Mouse (Mus musculus): ENCODE data around the gene Esr2. TPM values are rescaled to one million over a fixed set of nuclear protein-coding genes. Genes with fewer than 3 reads are reported as not detected.

Esr2 gene
- polyA plus RNA-seq, 1 experiment from 2014 or later = 0.12 TPM

DNA sequence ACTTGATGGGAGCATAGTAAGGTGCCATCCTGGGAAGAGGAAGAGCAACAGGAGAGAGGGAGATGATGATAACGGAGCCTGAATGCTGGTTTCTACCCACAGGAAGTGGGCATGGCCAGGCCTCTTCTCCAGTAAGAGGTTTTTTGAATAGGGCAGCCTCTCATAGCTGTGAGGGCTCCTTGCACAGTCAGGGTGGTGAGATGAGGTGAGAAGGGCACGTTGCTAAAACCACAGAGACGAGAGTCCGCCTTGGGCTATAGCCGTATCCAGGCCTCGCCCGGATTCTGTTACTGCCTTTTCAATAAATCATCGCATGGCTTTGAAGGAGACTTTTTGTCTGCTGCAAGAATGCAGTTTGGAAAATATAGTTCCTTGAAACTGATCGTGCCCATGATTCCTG, 92.0 kb downstream of the Esr2 start:
- Histone ChIP-seq H3K9ac (ENCODE audit: low read length) (no peak overlapping the region), H3K4me2 (ENCODE audit: low read depth, low read length) (no peak overlapping the region), H3K4me3 (ENCODE audit: low read length) (no peak overlapping the region), H3K9me3 (replicated peaks; ENCODE audit: control insufficient read depth, low read length) (no peaks in the 10 kb centered on the region), H3K27ac (ENCODE audit: low read length) (no peak overlapping the region), H3K4me1 (ENCODE audit: control insufficient read depth, insufficient read depth, low read length) (peaks cover 17% of the 10 kb centered on the region), H3K36me3 (ENCODE audit: control insufficient read depth, insufficient read depth) (0 out of 2 replicates have a peak, but pooled peaks cover 2% of the 10 kb centered on the region), H3K27me3 (ENCODE audit: control insufficient read depth, insufficient read depth, low read length) (no peaks in the 10 kb centered on the region)
- no peak for ATAC-seq (replicated peaks; ENCODE audit: extremely low read depth, insufficient read depth, low FRiP score)
- WGBS = 71% methylated on average over 9 of the region's 9 CpGs

DNA sequence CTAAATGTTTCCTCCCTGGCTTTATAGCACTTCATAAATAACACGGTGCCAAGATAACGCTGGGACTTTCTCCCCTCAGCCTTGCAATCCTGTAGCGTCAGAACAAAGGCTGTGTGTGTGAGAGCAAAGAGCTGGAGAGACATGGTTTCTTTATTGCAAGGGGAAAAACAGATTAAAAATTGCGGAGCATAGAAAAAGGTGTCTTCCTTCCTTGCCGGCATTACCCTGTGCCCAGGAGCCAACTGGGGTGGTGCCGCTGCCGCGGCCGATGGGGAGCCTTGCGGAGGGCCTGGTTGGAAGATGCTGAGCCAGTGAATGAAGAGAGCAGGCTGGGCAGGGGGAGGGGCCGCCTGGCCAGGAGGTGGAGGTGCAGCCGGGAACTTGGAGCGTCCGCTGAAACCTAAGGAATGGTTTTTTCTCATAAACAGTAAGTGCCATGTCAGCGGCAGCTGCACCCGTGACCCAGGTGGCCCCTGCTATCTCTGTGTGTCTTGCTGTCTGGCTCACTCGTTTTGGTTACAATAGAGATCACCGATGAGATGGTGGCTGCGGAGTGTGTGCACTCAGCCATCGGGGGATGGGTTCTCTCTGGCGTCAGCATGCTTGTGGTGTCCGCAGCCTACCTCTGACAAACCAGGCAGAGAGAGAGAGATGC, 95.4 kb downstream of the Esr2 start:
- Histone ChIP-seq H3K4me2 (ENCODE audit: low read depth, low read length) (peak overlapping the region; percentile 67), H3K4me1 (ENCODE audit: control insufficient read depth, insufficient read depth, low read length) (peaks cover 16% of the 10 kb centered on the region), H3K4me3 (ENCODE audit: low read length) (peak overlapping the region; percentile 41), H3K9ac (ENCODE audit: low read length) (peak overlapping the region; percentile 44), H3K27ac (ENCODE audit: low read length) (no peak overlapping the region), H3K36me3 (ENCODE audit: control insufficient read depth, insufficient read depth) (peaks cover 5% of the 10 kb centered on the region; the same call in 1 of the 2 replicates), H3K9me3 (replicated peaks; ENCODE audit: control insufficient read depth, low read length) (no peaks in the 10 kb centered on the region), H3K27me3 (ENCODE audit: control insufficient read depth, insufficient read depth, low read length) (no peaks in the 10 kb centered on the region)
- 12% methylated on average over 22 of the region's 22 CpGs for WGBS
- peak; percentile 54; the same call in 1 of the 2 replicates for ATAC-seq (replicated peaks; ENCODE audit: extremely low read depth, insufficient read depth, low FRiP score)

DNA sequence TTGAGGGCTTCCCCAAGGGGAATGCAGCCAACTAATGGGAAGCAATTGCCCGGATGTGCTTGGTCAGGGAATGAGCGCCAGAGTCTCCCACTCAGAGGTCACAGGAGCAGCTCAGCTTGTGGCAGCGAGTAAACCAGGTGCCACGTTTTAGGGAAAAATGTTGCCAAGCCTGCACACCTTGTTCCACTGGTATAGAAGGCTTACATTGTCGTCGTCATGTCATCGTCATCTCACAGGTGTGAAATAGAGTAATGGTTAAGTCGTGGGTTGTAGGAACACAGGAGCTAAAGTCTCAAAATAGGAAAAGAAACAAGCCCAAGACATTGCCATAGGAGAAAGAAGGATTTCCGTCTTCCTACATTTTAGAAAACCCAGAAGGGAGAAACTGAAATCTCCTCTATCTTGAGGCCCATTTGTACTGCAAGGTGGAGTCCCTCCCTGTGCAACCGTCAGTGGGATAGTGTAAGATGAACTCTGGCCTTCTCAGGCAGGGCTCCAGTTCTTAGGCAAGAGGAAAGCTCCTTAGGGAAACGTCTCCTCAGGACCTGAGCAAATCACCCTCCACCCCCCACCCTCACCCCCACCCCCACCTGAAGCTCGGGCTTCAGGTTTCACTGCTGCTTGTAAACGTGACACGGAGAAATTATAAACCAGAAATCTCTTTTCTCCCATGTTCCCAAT, 96.0 kb downstream of the Esr2 start:
- 42% methylated on average over 14 of the region's 14 CpGs for WGBS
- ATAC-seq (replicated peaks; ENCODE audit: extremely low read depth, insufficient read depth, low FRiP score) = no peak
- Histone ChIP-seq H3K36me3 (ENCODE audit: control insufficient read depth, insufficient read depth) (peaks cover 7% of the 10 kb centered on the region; the same call in 1 of the 2 replicates), H3K4me2 (ENCODE audit: low read depth, low read length) (peak overlapping the region; percentile 67), H3K9me3 (replicated peaks; ENCODE audit: control insufficient read depth, low read length) (no peaks in the 10 kb centered on the region), H3K27ac (ENCODE audit: low read length) (no peak overlapping the region), H3K9ac (ENCODE audit: low read length) (peak overlapping the region; percentile 44), H3K4me1 (ENCODE audit: control insufficient read depth, insufficient read depth, low read length) (peaks cover 12% of the 10 kb centered on the region), H3K4me3 (ENCODE audit: low read length) (peak overlapping the region; percentile 41), H3K27me3 (ENCODE audit: control insufficient read depth, insufficient read depth, low read length) (no peaks in the 10 kb centered on the region)

DNA sequence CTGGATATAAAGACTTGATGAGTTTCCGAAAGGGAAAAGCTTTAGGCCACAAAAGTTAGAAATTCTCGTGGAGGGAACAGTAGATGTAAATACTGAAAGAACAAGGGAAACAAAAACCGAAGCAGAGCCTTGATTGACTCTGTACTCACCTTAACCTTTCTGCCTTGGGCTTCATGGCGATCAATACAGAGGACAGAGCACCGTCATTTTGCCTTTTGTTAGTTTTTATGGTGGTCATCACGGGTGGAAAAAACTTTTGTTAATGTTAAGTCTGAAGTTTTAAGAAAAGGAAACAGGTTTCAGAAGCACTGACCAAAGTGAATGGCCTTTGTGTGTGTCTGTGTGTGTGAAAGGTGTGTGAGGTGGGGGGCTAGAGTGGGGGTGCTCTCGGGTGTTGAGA, 103.1 kb downstream of the Esr2 start:
- no peak overlapping the region for H3K4me3 ChIP-seq (ENCODE audit: low read length)
- H3K4me2 ChIP-seq (ENCODE audit: low read depth, low read length) = no peak overlapping the region
- no peak for ATAC-seq (replicated peaks; ENCODE audit: extremely low read depth, insufficient read depth, low FRiP score)
- H3K27ac ChIP-seq (ENCODE audit: low read length) = no peak overlapping the region
- 78% methylated on average over 7 of the region's 7 CpGs for WGBS
- peaks cover 12% of the 10 kb centered on the region for H3K4me1 ChIP-seq (ENCODE audit: control insufficient read depth, insufficient read depth, low read length)
- no peaks in the 10 kb centered on the region for H3K27me3 ChIP-seq (ENCODE audit: control insufficient read depth, insufficient read depth, low read length)
- H3K36me3 ChIP-seq (ENCODE audit: control insufficient read depth, insufficient read depth) = peaks cover 16% of the 10 kb centered on the region
- no peaks in the 10 kb centered on the region for H3K9me3 ChIP-seq (replicated peaks; ENCODE audit: control insufficient read depth, low read length)
- no peak overlapping the region for H3K9ac ChIP-seq (ENCODE audit: low read length)

DNA sequence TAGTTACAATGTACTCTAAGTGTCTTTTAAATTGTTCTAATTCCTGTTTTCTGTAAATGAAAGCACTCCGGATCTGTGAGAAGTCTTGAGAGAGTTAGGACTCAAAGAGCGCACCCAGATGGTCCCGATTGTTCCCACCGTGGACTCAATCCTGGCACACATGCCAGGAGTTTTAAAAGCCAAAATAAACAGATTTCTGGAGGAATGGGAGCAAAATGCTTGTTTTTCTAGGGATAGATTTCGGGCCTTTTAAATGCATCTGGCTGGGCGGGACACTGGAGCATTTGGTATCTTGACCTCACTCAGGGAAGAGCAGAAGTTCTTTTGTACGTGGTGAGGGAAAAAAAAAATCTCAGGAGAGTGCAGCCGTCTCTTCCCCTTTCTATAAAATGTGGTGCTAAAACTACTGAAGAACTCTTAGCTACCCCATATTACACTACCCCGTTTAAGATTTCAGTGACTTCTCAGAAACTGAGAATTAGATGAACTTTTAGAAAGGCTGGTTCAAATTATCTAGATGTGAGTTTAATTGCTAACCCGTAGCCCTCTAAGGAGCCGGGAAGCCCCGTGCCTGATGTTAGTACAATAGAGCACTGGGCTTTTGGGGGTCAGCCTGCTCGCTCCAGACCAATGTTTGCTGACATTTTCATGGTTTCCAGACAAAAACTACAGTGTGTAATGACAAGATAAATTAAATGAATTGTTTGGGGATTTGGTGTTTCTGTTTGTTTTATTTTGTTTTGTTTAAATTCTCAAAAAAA, 103.8 kb downstream of the Esr2 start:
- peaks cover 12% of the 10 kb centered on the region for H3K4me1 ChIP-seq (ENCODE audit: control insufficient read depth, insufficient read depth, low read length)
- 49% methylated on average over 13 of the region's 13 CpGs for WGBS
- no peaks in the 10 kb centered on the region for H3K9me3 ChIP-seq (replicated peaks; ENCODE audit: control insufficient read depth, low read length)
- no peak for ATAC-seq (replicated peaks; ENCODE audit: extremely low read depth, insufficient read depth, low FRiP score)
- no peaks in the 10 kb centered on the region for H3K27me3 ChIP-seq (ENCODE audit: control insufficient read depth, insufficient read depth, low read length)
- H3K4me3 ChIP-seq (ENCODE audit: low read length) = no peak overlapping the region
- no peak overlapping the region; the same call in 1 of the 2 replicates for H3K9ac ChIP-seq (ENCODE audit: low read length)
- peak overlapping the region; percentile 34; the same call in 1 of the 2 replicates for H3K27ac ChIP-seq (ENCODE audit: low read length)
- peaks cover 13% of the 10 kb centered on the region for H3K36me3 ChIP-seq (ENCODE audit: control insufficient read depth, insufficient read depth)
- peak overlapping the region; percentile 30; the same call in 1 of the 2 replicates for H3K4me2 ChIP-seq (ENCODE audit: low read depth, low read length)

DNA sequence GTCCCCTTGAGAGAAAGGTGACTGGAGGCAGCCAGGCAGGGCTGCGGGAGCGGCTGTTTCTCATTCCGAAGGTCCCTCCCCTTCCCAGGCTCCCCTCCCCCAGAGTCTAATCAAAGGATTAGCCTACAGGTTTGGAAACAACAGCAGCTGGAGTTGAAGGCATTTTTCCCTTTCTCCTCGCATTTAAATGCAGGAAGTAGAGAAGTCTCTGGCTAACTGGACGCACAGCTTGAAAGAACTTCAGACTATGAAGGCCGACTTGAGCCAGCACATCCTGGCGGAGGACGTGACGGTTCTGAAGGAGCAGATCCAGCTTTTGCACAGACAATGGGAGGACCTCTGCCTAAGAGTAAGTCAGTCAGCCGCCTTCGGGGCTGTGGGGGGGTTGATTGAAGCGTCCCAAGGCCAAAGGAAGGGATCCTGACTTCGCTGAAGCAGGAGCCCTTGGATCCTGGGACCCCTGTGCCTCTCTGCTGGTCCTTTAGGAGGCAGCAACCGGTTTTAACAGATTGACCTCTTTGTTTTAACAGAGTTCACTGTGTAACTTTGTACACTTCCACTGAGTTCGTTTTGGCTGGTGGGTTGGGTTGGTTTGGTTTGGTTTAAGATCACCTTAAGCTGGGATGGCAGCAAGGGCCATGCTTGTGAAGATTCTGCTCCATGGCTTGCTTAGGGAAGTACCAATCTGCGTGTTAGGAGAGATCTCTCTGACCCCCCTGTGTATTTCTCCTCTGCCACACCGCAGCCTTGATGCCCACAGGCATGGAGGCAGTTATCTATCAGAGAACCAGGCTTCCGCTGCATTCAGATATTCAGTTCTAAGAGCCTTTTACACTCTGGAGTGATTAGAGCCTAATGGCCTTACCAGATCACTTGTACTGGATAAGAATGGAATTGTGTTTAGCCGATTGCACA, 104.9 kb downstream of the Esr2 start:
- peak; percentile 61 for ATAC-seq (replicated peaks; ENCODE audit: extremely low read depth, insufficient read depth, low FRiP score)
- H3K4me1 ChIP-seq (ENCODE audit: control insufficient read depth, insufficient read depth, low read length) = peaks cover 12% of the 10 kb centered on the region
- H3K4me2 ChIP-seq (ENCODE audit: low read depth, low read length) = peak overlapping the region; percentile 47
- H3K9ac ChIP-seq (ENCODE audit: low read length) = peak overlapping the region; percentile 42
- H3K9me3 ChIP-seq (replicated peaks; ENCODE audit: control insufficient read depth, low read length) = no peaks in the 10 kb centered on the region
- H3K27ac ChIP-seq (ENCODE audit: low read length) = peak overlapping the region; percentile 33
- no peaks in the 10 kb centered on the region for H3K27me3 ChIP-seq (ENCODE audit: control insufficient read depth, insufficient read depth, low read length)
- WGBS = 29% methylated on average over 19 of the region's 19 CpGs
- peak overlapping the region; percentile 8 for H3K4me3 ChIP-seq (ENCODE audit: low read length)
- peaks cover 14% of the 10 kb centered on the region for H3K36me3 ChIP-seq (ENCODE audit: control insufficient read depth, insufficient read depth)

Other genes with a start within 250 kb of the Esr2 start
- not detected in 2 replicates for gene Tex21, start 69.5 kb upstream of the Esr2 start, polyA plus RNA-seq (2015; fragmentation: Nextera tagmentation; extraction: Ambion mirVana)
- gene Mthfd1, start 78.0 kb upstream of the Esr2 start, polyA plus RNA-seq (2015; fragmentation: Nextera tagmentation; extraction: Ambion mirVana) = 45.8 and 47.4 TPM in 2 replicates
- gene Akap5, start 147.6 kb upstream of the Esr2 start, polyA plus RNA-seq (2015; fragmentation: Nextera tagmentation; extraction: Ambion mirVana) = 2.5 and 5.2 TPM in 2 replicates
- 12.3 and 13.3 TPM in 2 replicates for gene Zbtb25, start 192.3 kb upstream of the Esr2 start, polyA plus RNA-seq (2015; fragmentation: Nextera tagmentation; extraction: Ambion mirVana)
- gene Zbtb1, start 193.0 kb upstream of the Esr2 start, polyA plus RNA-seq (2015; fragmentation: Nextera tagmentation; extraction: Ambion mirVana) = 6.1 and 7.5 TPM in 2 replicates
- gene Hspa2, start 226.9 kb upstream of the Esr2 start, polyA plus RNA-seq (2015; fragmentation: Nextera tagmentation; extraction: Ambion mirVana) = 15.8 and 16.0 TPM in 2 replicates
- 2.1 and 2.6 TPM in 2 replicates for gene Ppp1r36, start 240.3 kb upstream of the Esr2 start, polyA plus RNA-seq (2015; fragmentation: Nextera tagmentation; extraction: Ambion mirVana)

All from heart, embryonic 16.5 days (tissue).